ENCODE assay signal across 23 mouse cellular contexts in the genomic region with DNA sequence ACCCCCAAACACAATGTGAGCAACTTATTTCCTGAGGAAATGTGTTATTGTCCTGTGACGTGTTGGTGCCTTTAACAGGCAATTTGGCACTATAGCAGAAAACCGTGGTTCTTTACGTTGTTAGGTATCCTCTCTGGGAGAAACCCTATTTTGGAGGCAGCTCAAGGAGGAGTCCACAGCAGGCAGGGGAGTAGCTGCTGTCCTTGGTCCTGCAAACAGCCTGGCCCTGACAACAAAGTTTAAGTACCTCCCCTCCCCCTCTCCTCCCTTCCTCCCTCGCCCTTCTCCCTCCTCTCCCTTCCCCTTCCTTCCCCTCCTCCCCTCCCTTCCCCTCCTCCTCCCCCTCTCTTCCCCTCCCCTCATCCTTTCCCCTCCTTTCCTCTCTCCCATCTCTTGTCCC.
DNase-seq lines count a peak whose midpoint lies in the region; ATAC-seq and TF ChIP-seq lines count a peak whose summit lies in the region.
"Had no signal": no experiment of that assay in that cellular context is flagged by ENCODE, and none has a peak within 500 bp of the region (broad histone marks: within the 10 kb centered on the region; RNA-seq: fewer than 3 reads in every experiment).

No protein-coding gene starts in this region.

- no peak for TF ChIP-seq EP300 in heart, adult 2 months (IDR thresholded peaks at IDR 0.05; ENCODE audit: insufficient read depth, low read depth, low read length)

- H3K9ac ChIP-seq in heart, adult 2 months (ENCODE audit: low read depth, low read length), result no peak overlapping the region
- no peak overlapping the region for H3K9ac ChIP-seq in lung, embryonic 14.5 days
- no peak overlapping the region for H3K9ac ChIP-seq in liver, embryonic 12.5 days
- H3K9ac ChIP-seq: embryonic facial prominence, embryonic 12.5 days; liver, postnatal 0 days; midbrain, embryonic 12.5 days had no signal

- no peaks in the 10 kb centered on the region for H3K4me1 ChIP-seq in heart, adult 2 months (ENCODE audit: control insufficient read depth, insufficient read depth, low read length)
- H3K4me1 ChIP-seq in lung, embryonic 14.5 days (ENCODE audit: insufficient read depth), result no peaks in the 10 kb centered on the region
- H3K4me1 ChIP-seq in limb, embryonic 10.5 days, result peaks cover 30% of the 10 kb centered on the region
- no peaks in the 10 kb centered on the region for H3K4me1 ChIP-seq in liver, embryonic 12.5 days
- H3K4me1 ChIP-seq: embryonic facial prominence, embryonic 12.5 days; heart, embryonic 10.5 days had no signal

- TF ChIP-seq CTCF in heart, adult 2 months (IDR thresholded peaks at IDR 0.05), result no peak
- no peak for TF ChIP-seq CTCF in lung, embryonic 14.5 days (IDR thresholded peaks at IDR 0.05; ENCODE audit: low read depth)

- no peak overlapping the region for H3K4me2 ChIP-seq in lung, embryonic 14.5 days
- H3K4me2 ChIP-seq in liver, embryonic 12.5 days, result no peak overlapping the region
- H3K4me2 ChIP-seq: embryonic facial prominence, embryonic 12.5 days; midbrain, embryonic 12.5 days had no signal

- intact Hi-C loops in heart, adult 2 months (cut with DNase I), result no loop called here

- no peaks in the 10 kb centered on the region for H3K27me3 ChIP-seq in heart, adult 2 months (ENCODE audit: control insufficient read depth, insufficient read depth, low read length)
- H3K27me3 ChIP-seq in lung, embryonic 14.5 days (ENCODE audit: insufficient read depth, low read length), result peaks cover 1% of the 10 kb centered on the region; the same call in 1 of the 2 replicates
- H3K27me3 ChIP-seq in limb, embryonic 10.5 days (ENCODE audit: low read depth, poor library complexity, severe bottlenecking), result peaks cover 7% of the 10 kb centered on the region; the same call in 1 of the 2 replicates
- H3K27me3 ChIP-seq in liver, embryonic 12.5 days (replicated peaks), result 0 out of 2 replicates have a peak, but pooled peaks cover 3% of the 10 kb centered on the region

- no peak for ATAC-seq in lung, embryonic 14.5 days (ENCODE audit: insufficient read depth)
- no peak for ATAC-seq in liver, embryonic 12.5 days
- ATAC-seq: activated CD4-positive, CD25-positive, alpha-beta regulatory T cell, adult 4 months; CD4-positive, CD25-positive, alpha-beta regulatory T cell, adult 4 months; forebrain, embryonic 14.5 days; hindbrain, embryonic 16.5 days; liver, postnatal 0 days; Patski had no signal

- peak; percentile 14 for DNase-seq in heart, postnatal 4 days
- no peak for DNase-seq in heart, adult 2 months
- DNase-seq in lung, embryonic 14.5 days, result peak; percentile 67
- no peak for DNase-seq in lung, postnatal 4 days
- peak; percentile 72 for DNase-seq in embryo, embryonic 10 days (ENCODE audit: low spot score)
- DNase-seq in limb, embryonic 10.5 days (ENCODE audit: low spot score), result peak; percentile 64
- no peak for DNase-seq in cerebellum, postnatal 14 days
- DNase-seq: adrenal gland, postnatal 10 days; cerebellum, adult 9-11 months; kidney, adult 2 months; liver; liver, postnatal 0 days; right cerebral cortex, postnatal 25 days; thymus, postnatal 4 days had no signal

- WGBS in heart, adult 2 months, result 4% methylated on average over 3 of the region's 4 CpGs
- WGBS in lung, embryonic 14.5 days, result 4% methylated on average over 4 of the region's 4 CpGs
- WGBS in limb, embryonic 10.5 days, result 9% methylated on average over 4 of the region's 4 CpGs
- WGBS in liver, embryonic 12.5 days (ENCODE audit: insufficient replicate concordance), result 5% methylated on average over 3 of the region's 4 CpGs

- no peak overlapping the region for H3K4me3 ChIP-seq in heart, adult 2 months
- H3K4me3 ChIP-seq in lung, embryonic 14.5 days (ENCODE audit: low read depth, low read length), result no peak overlapping the region
- H3K4me3 ChIP-seq in limb, embryonic 10.5 days, result no peak overlapping the region
- no peak overlapping the region for H3K4me3 ChIP-seq in liver, embryonic 12.5 days
- H3K4me3 ChIP-seq: embryonic facial prominence, embryonic 12.5 days; heart, embryonic 10.5 days; midbrain, embryonic 12.5 days had no signal

- H3K36me3 ChIP-seq in heart, adult 2 months (ENCODE audit: control insufficient read depth, insufficient read depth, low read length), result no peaks in the 10 kb centered on the region
- no peaks in the 10 kb centered on the region for H3K36me3 ChIP-seq in lung, embryonic 14.5 days (ENCODE audit: insufficient read depth)
- H3K36me3 ChIP-seq in limb, embryonic 10.5 days, result no peaks in the 10 kb centered on the region
- no peaks in the 10 kb centered on the region for H3K36me3 ChIP-seq in liver, embryonic 12.5 days
- H3K36me3 ChIP-seq: embryonic facial prominence, embryonic 12.5 days; heart, embryonic 10.5 days; midbrain, embryonic 12.5 days had no signal

- H3K9me3 ChIP-seq in lung, embryonic 14.5 days (ENCODE audit: low read depth, low read length), result no peaks in the 10 kb centered on the region
- no peaks in the 10 kb centered on the region for H3K9me3 ChIP-seq in limb, embryonic 10.5 days (replicated peaks)
- no peaks in the 10 kb centered on the region for H3K9me3 ChIP-seq in liver, embryonic 12.5 days (replicated peaks)
- H3K9me3 ChIP-seq: embryonic facial prominence, embryonic 12.5 days; heart, embryonic 10.5 days; midbrain, embryonic 12.5 days had no signal

- H3K79me2 ChIP-seq in heart, adult 2 months (replicated peaks; ENCODE audit: control insufficient read depth, insufficient read depth, low read length), result no peaks in the 10 kb centered on the region

- H3K27ac ChIP-seq in heart, adult 2 months, result no peak overlapping the region
- no peak overlapping the region for H3K27ac ChIP-seq in lung, embryonic 14.5 days (ENCODE audit: low read depth)
- no peak overlapping the region for H3K27ac ChIP-seq in limb, embryonic 10.5 days
- H3K27ac ChIP-seq in liver, embryonic 12.5 days, result no peak overlapping the region
- H3K27ac ChIP-seq: embryonic facial prominence, embryonic 12.5 days; heart, embryonic 10.5 days; midbrain, embryonic 12.5 days had no signal

- TF ChIP-seq POLR2A in heart, adult 2 months (IDR thresholded peaks at IDR 0.05; ENCODE audit: insufficient read depth, low read depth, low read length), result no peak

Comparison
In these comparisons a context has a peak if more than half of its experiments do, and no peak if none do; other contexts are left out.
1. DNase-seq: peak in heart, postnatal 4 days (single experiment), lung, embryonic 14.5 days (single experiment), embryo, embryonic 10 days (single experiment) and limb, embryonic 10.5 days (single experiment); none in heart, adult 2 months (0 of 2), lung, postnatal 4 days (0 of 2) and cerebellum, postnatal 14 days (0 of 2).